Mouse (Mus musculus): Measurements from ENCODE around the gene Bche.

DNA sequence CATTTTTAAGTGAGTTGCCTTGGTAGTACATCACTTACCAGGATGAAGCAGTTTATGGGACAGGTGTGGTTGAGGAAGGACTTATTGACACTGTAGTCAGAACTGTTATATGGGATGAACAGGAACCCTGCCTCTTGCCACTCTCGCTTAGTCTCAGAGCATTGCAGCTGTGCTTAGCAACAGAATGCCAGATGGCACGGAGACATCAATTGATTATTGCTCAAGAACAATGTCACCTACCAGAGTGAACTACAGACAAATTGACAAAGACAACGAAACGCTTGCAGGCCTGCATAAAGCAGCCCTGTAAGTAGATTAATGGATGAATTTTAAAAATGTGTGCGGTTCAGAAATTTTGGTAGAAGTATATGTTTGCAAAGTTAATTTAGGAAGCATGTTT lies 21.3 kb upstream of the Bche start:
- TF ChIP-seq E2F4 (IDR thresholded peaks at IDR 0.05; ENCODE audit: insufficient read depth), result no peak
- TF ChIP-seq USF1 (IDR thresholded peaks at IDR 0.05; ENCODE audit: low read depth), result no peak
- no peak for TF ChIP-seq POLR2A (IDR thresholded peaks at IDR 0.05; ENCODE audit: insufficient read length, low read depth)
- no peak for TF ChIP-seq MAX (IDR thresholded peaks at IDR 0.05; ENCODE audit: low read depth)
- TF ChIP-seq SRF (IDR thresholded peaks at IDR 0.05; ENCODE audit: control insufficient read depth, insufficient read length, low read depth), result no peak
- no peak for TF ChIP-seq TCF12 (IDR thresholded peaks at IDR 0.05; ENCODE audit: insufficient read depth, poor library complexity, severe bottlenecking)
- no peak for TF ChIP-seq POLR2AphosphoS2 (IDR thresholded peaks at IDR 0.05; ENCODE audit: insufficient read length, low read depth)
- TF ChIP-seq CEBPB (IDR thresholded peaks at IDR 0.05; ENCODE audit: insufficient read depth, poor library complexity, severe bottlenecking), result no peak
- TF ChIP-seq MYOD1 (IDR thresholded peaks at IDR 0.05; ENCODE audit: control insufficient read depth in 1 of 3, insufficient read length in 2 of 3, low read depth in 2 of 3), result no peak
- TF ChIP-seq MYOG (IDR thresholded peaks at IDR 0.05; ENCODE audit: control insufficient read depth in 1 of 3, insufficient read depth in 1 of 3, insufficient read length in 2 of 3, low read depth in 2 of 3), result no peak
